Mouse (Mus musculus): ENCODE measurements at regions not wholly inside any gene's neighbourhood (a gene's known extent, or its start where the extent isn't known, plus 50 kb on each side); places are given as distances from the start of the nearest gene placed in this dataset.

GRCm38 (mm10) chrX:59751680-59752079 is 183.8 kb upstream of the Fgf13 start:
- no peak for DNase-seq (ENCODE audit: low read depth, low spot score)

DNA sequence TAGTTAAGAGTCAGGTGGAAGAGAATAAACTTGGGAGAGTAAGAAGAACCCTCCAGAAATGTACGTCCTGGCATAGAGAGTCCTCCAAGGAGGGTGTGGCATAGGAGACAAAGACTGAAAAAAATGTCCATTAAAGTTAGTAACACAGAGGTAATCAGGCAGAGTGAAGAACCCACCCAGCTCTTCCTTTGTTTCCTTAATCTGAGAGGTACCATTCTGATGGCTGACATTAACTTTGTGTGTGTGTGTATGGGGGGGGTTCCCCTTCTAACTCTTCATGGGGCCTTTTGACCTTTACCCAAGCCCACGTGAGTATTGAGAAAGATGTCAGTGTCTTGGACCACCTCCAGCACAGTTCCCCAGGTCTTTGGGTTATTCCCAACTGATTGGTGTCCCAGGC is 135.9 kb upstream of the Fgf13 start:
- no peak for DNase-seq (ENCODE audit: low read depth, low spot score)

- DNase-seq (ENCODE audit: low read depth, low spot score) = peak; percentile 3
Measured at GRCm38 (mm10) chrX:59701090-59701489, 133.2 kb upstream of the Fgf13 start.

- DNase-seq (ENCODE audit: low read depth, low spot score) = peak; percentile 55
Measured at GRCm38 (mm10) chrX:59699766-59700165, 131.9 kb upstream of the Fgf13 start.

DNA sequence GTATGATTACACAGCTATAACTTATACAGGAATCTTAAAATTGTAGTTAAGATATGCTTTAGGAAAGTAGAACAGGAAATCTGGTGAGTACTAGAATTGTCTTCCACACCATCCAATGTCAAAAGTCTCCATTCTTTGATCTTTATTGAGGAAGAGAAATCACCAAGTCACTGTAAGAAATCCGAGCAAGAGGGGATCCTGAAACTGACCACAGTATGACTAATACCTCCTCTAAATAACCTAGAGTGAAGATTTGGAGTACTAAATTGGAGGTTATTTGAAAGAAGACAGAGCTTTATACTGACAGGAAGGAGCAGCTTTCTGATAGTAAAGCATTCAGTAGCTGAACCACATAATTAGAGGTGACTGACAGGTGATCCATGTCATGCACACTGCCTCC is 125.2 kb upstream of the Fgf13 start:
- DNase-seq (ENCODE audit: low read depth, low spot score) = peak; percentile 7

- no peak for DNase-seq (ENCODE audit: low read depth, low spot score)
Measured at GRCm38 (mm10) chrX:59690436-59690835, 122.6 kb upstream of the Fgf13 start.

DNA sequence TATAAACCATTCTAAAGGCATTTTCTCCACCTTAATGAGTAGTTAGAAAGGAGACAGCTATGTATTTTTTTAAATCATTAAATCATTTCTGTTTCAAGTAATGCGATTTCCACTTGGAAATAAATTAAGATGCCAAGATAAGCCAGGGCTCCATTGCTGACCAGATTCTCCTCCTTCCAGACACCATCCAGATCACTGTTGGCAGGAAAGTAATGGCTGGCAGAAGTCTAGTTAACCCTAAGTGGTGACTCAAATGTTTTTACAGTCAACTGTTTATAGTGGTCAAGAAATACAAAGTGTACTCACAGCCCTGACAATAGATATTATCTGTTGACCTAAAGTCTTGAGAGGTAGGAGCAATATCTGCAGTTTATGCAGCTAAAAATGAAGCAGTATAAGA is 121.7 kb upstream of the Fgf13 start:
- DNase-seq (ENCODE audit: low read depth, low spot score) = no peak

Measured in A20 (cell line).